Mouse (Mus musculus) embryonic fibroblast, embryonic 13.5 days (primary cell): ENCODE results near the gene Tsnaxip1. TPM values are rescaled to one million over a fixed set of nuclear protein-coding genes. Genes with fewer than 3 reads are reported as not detected.

ENCODE experiments used
- H3K27ac ChIP-seq: 2 replicates; pipeline ENCODE4 v1.5.1; 2012; ENCODE audit warnings: low read length, control low read depth, inconsistent platforms; ENCODE audit not compliant: insufficient read depth
- H3K4me1 ChIP-seq: 2 replicates; pipeline ENCODE4 v1.6.1; 2011; ENCODE audit warnings: low read length; ENCODE audit not compliant: control insufficient read depth, insufficient read depth
- H3K4me3 ChIP-seq: 2 replicates; pipeline ENCODE4 v1.5.1; 2011; ENCODE audit warnings: mild to moderate bottlenecking, control low read depth, low read length; ENCODE audit not compliant: insufficient read depth
- CTCF ChIP-seq: IDR thresholded peaks from 2 replicates; pipeline ENCODE4 v1.5.1; 2011; ENCODE audit warnings: mild to moderate bottlenecking, control low read depth, low read length, moderate library complexity, borderline replicate concordance; ENCODE audit not compliant: insufficient read depth
- POLR2A ChIP-seq: IDR thresholded peaks from 2 replicates; pipeline ENCODE4 v1.6.1; 2011; ENCODE audit warnings: low read depth, mild to moderate bottlenecking, control low read depth, low read length, moderate library complexity
- polyA plus RNA-seq: library from polyadenylated mRNA; stranded (reverse); fragments of >200 nt; gene quantifications from 2 replicates; pipeline ENCODE4 v1.2.4, GENCODE M21; 2011; ENCODE audit warnings: low read depth; ENCODE audit not compliant: missing spikeins, insufficient read length

Gene Tsnaxip1
- not detected in 2 replicates for polyA plus RNA-seq

- TF ChIP-seq POLR2A (peak; percentile 87), CTCF (no peak)
- Histone ChIP-seq H3K27ac (peak within 1 kb of the TSS; percentile 58), H3K4me1 (no peaks in the 10 kb centered on the region), H3K4me3 (peak within 1 kb of the TSS; percentile 84)
Measured at GRCm38 (mm10) chr8:105826861-105827848, at the start of gene Tsnaxip1, which contains the start of gene Ranbp10. TSS of gene Tsnaxip1 (plus strand) at chr8:105827731. TSS of gene Ranbp10 (minus strand) at chr8:105827350.

GRCm38 (mm10) chr8:105777833-105778232, 49.7 kb upstream of the Tsnaxip1 start:
- no peak overlapping the region for H3K4me3 ChIP-seq
- H3K4me1 ChIP-seq: no peaks in the 10 kb centered on the region
- no peak overlapping the region for H3K27ac ChIP-seq
- TF ChIP-seq CTCF (no peak), POLR2A (no peak)

GRCm38 (mm10) chr8:105780298-105780697, 47.2 kb upstream of the Tsnaxip1 start:
- no peak overlapping the region for H3K4me3 ChIP-seq
- no peaks in the 10 kb centered on the region for H3K4me1 ChIP-seq
- H3K27ac ChIP-seq: no peak overlapping the region
- TF ChIP-seq POLR2A (no peak), CTCF (no peak)

- no peak for TF ChIP-seq CTCF
- TF ChIP-seq POLR2A: no peak
- Histone ChIP-seq H3K4me1 (peaks cover 12% of the 10 kb centered on the region; the same call in 1 of the 2 replicates), H3K4me3 (no peak overlapping the region)
Measured at GRCm38 (mm10) chr8:105788241-105788640, 39.3 kb upstream of the Tsnaxip1 start.

DNA sequence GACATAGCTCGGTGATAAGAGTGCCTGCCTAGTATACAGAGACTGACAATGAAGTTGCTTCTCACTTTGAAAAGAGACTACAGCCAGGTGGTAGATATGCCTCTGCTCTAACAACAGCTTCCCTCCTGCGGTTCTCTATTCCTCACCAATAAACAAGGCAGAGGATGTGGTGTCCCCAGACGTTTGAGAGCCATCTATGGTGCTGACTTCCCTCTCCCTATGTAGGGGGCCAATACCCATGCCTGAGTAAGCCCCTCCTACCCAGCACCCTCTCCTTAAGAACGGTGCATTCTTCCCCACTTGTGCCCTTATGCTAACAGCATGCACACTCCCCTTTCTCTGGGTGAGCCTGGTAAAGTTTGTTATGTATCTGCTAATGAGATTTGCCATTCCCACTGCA, 38.6 kb upstream of the Tsnaxip1 start:
- peaks cover 12% of the 10 kb centered on the region; the same call in 1 of the 2 replicates for H3K4me1 ChIP-seq
- no peak overlapping the region for H3K4me3 ChIP-seq
- H3K27ac ChIP-seq: no peak overlapping the region
- TF ChIP-seq CTCF: no peak
- TF ChIP-seq POLR2A: no peak

More at GRCm38 (mm10) chr8:105788241-105788640, 39.3 kb upstream of the Tsnaxip1 start:
- H3K27ac ChIP-seq: no peak overlapping the region

GRCm38 (mm10) chr8:105789626-105790025, 37.9 kb upstream of the Tsnaxip1 start:
- Histone ChIP-seq H3K27ac (peak overlapping the region; percentile 12; the same call in 1 of the 2 replicates), H3K4me1 (peaks cover 15% of the 10 kb centered on the region; the same call in 1 of the 2 replicates), H3K4me3 (no peak overlapping the region)
- TF ChIP-seq CTCF (no peak), POLR2A (no peak)

GRCm38 (mm10) chr8:105793331-105793730, 34.2 kb upstream of the Tsnaxip1 start:
- Histone ChIP-seq H3K27ac (no peak overlapping the region), H3K4me3 (no peak overlapping the region), H3K4me1 (peaks cover 15% of the 10 kb centered on the region; the same call in 1 of the 2 replicates)
- TF ChIP-seq POLR2A (no peak), CTCF (no peak)

DNA sequence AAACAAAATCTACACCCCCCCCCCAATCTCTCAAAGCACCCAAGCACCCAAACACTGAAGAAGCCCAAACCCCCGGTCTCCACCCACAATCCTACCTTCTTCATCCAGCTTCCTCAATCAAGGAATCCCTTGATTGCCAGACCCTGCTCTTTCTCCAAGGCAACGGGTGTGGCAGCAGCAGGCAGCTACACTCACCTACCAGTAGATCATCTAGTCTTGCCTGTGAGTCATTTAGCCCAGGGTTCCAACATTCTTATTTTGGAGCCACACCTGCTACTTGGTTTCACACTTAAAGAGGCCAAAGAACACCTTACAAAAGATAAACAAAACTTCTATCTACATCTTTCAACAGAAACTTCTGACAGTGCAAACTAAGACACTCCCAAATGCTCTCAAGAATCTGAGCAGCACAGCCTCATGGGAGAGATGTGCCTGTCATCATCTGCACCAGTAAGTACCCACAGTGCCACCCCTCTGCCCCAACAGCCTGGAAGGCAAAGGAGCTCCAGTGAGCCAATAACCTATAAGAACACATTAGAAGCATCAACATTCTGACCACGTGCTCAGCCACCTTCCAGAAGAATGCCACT, 33.4 kb upstream of the Tsnaxip1 start:
- Histone ChIP-seq H3K27ac (no peak overlapping the region), H3K4me1 (peaks cover 18% of the 10 kb centered on the region), H3K4me3 (no peak overlapping the region)
- TF ChIP-seq CTCF (no peak), POLR2A (no peak)

- no peak overlapping the region for H3K27ac ChIP-seq
- no peak overlapping the region for H3K4me3 ChIP-seq
- TF ChIP-seq CTCF (no peak), POLR2A (no peak)
- peaks cover 10% of the 10 kb centered on the region; the same call in 1 of the 2 replicates for H3K4me1 ChIP-seq
Measured at GRCm38 (mm10) chr8:105795785-105796184, 31.7 kb upstream of the Tsnaxip1 start.

DNA sequence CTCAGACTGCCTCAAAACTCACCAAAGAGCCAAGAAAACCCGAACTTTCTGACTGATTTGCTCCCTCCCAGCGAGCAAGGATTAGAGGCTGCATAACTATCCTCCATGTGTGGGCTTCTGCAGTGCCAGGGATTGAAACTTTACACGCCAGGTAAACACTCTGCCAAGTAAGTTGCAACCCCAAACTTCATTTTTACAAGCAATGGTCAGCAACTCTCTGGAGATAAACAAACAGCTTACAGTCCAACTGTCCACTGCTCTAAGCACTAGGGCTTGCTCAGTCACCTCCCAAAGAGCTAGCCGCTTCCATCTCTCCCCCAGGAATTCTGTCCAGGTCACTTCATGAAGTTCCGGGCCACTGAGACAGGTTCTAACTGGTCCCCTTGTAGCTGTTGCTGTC, 29.1 kb upstream of the Tsnaxip1 start:
- Histone ChIP-seq H3K4me3 (no peak overlapping the region), H3K27ac (no peak overlapping the region), H3K4me1 (peaks cover 10% of the 10 kb centered on the region; the same call in 1 of the 2 replicates)
- TF ChIP-seq POLR2A (no peak), CTCF (no peak)
